Mouse (Mus musculus) lung, embryonic 14.5 days (tissue): ENCODE measurements at regions not wholly inside any gene's neighbourhood (a gene's known extent, or its start where the extent isn't known, plus 50 kb on each side); places are given as distances from the start of the nearest gene placed in this dataset.
A peak's percentile ranks its signal among the peaks of the same experiment; 100 is the strongest.

Experiments
- ATAC-seq: fragments of 200-750 bp; cut with Nextera tagmentation; 2 replicates; pipeline ENCODE4 v1.8.0; 2017; ENCODE audit warnings: mild to moderate bottlenecking, moderate TSS enrichment, moderate library complexity; ENCODE audit not compliant: insufficient read depth
- DNase-seq: peaks from one replicate; pipeline ENCODE4 v3.0.0-alpha.2; 2015
- H3K27ac ChIP-seq: fragments of 300-500 bp; sonication (generic); 2 replicates; pipeline ENCODE4 v1.5.1; 2014; ENCODE audit warnings: low read depth, mild to moderate bottlenecking, moderate library complexity
- H3K27me3 ChIP-seq: fragments of 300-500 bp; sonication (generic); 2 replicates; pipeline ENCODE4 v1.6.1; 2014; ENCODE audit warnings: low read length, control low read depth; ENCODE audit not compliant: insufficient read depth
- H3K36me3 ChIP-seq: fragments of 300-500 bp; sonication (generic); 2 replicates; pipeline ENCODE4 v1.6.1; 2014; ENCODE audit warnings: control low read depth; ENCODE audit not compliant: insufficient read depth
- H3K4me1 ChIP-seq: fragments of 300-500 bp; sonication (generic); 2 replicates; pipeline ENCODE4 v1.6.1; 2014; ENCODE audit warnings: antibody characterized with exemption, control low read depth; ENCODE audit not compliant: insufficient read depth
- H3K4me2 ChIP-seq: fragments of 300-500 bp; sonication (generic); 2 replicates; pipeline ENCODE4 v1.6.1; 2014; ENCODE audit warnings: mild to moderate bottlenecking
- H3K4me3 ChIP-seq: fragments of 300-500 bp; sonication (generic); 2 replicates; pipeline ENCODE4 v1.5.1; 2014; ENCODE audit warnings: low read depth, low read length
- H3K9ac ChIP-seq: fragments of 300-500 bp; sonication (generic); 2 replicates; pipeline ENCODE4 v1.6.1; 2014
- H3K9me3 ChIP-seq: fragments of 300-500 bp; sonication (generic); 2 replicates; pipeline ENCODE4 v1.6.1; 2016; ENCODE audit warnings: low read depth, low read length, control low read depth
- CTCF ChIP-seq: IDR thresholded peaks from 2 replicates; pipeline ENCODE4 v1.5.1; 2016; ENCODE audit warnings: antibody characterized with exemption, low read depth
- WGBS: fragments of 180-500 bp; shearing (Covaris S2); extraction: QIAGEN DNeasy Blood & Tissue Kit; methylation state at CpG from one replicate; pipeline ENCODE4 v1.1.7; 2014; 5-methylcytosine and 5-hydroxymethylcytosine counted together

- ATAC-seq (no peak), DNase-seq (no peak)
- Histone ChIP-seq H3K4me3 (no peak overlapping the region), H3K4me1 (no peaks in the 10 kb centered on the region), H3K36me3 (no peaks in the 10 kb centered on the region), H3K27ac (no peak overlapping the region), H3K27me3 (no peaks in the 10 kb centered on the region), H3K9ac (no peak overlapping the region), H3K4me2 (no peak overlapping the region), H3K9me3 (no peaks in the 10 kb centered on the region)
- TF ChIP-seq CTCF = no peak
- WGBS = 59% methylated on average over 2 of the region's 2 CpGs
Observed at GRCm38 (mm10) chr5:17260541-17261325, 112.2 kb upstream of the Speer4f2 start.

- 73% methylated on average over 1 of the region's 1 CpGs for WGBS
- Histone ChIP-seq H3K4me1 (no peaks in the 10 kb centered on the region), H3K4me3 (no peak overlapping the region), H3K4me2 (no peak overlapping the region), H3K36me3 (no peaks in the 10 kb centered on the region), H3K9ac (no peak overlapping the region), H3K9me3 (no peaks in the 10 kb centered on the region), H3K27ac (no peak overlapping the region), H3K27me3 (no peaks in the 10 kb centered on the region)
- no peak for TF ChIP-seq CTCF
- ATAC-seq = no peak
- no peak for DNase-seq
Observed at GRCm38 (mm10) chr5:17262126-17262525, 110.9 kb upstream of the Speer4f2 start.

GRCm38 (mm10) chr5:17271153-17271552 is 101.8 kb upstream of the Speer4f2 start:
- Histone ChIP-seq H3K4me3 (no peak overlapping the region), H3K27ac (peak overlapping the region; percentile 69; the same call in 1 of the 2 replicates), H3K9ac (no peak overlapping the region), H3K4me2 (no peak overlapping the region), H3K36me3 (no peaks in the 10 kb centered on the region), H3K27me3 (no peaks in the 10 kb centered on the region), H3K4me1 (no peaks in the 10 kb centered on the region), H3K9me3 (no peaks in the 10 kb centered on the region)
- DNase-seq (no peak), ATAC-seq (no peak)
- TF ChIP-seq CTCF = no peak
- 78% methylated on average over 2 of the region's 2 CpGs for WGBS

- no peak overlapping the region for H3K9ac ChIP-seq
- no peak for TF ChIP-seq CTCF
- peak; percentile 91 for ATAC-seq
- H3K9me3 ChIP-seq = no peaks in the 10 kb centered on the region
- H3K27ac ChIP-seq = peak overlapping the region; percentile 69; the same call in 1 of the 2 replicates
- no peaks in the 10 kb centered on the region for H3K27me3 ChIP-seq
- no peaks in the 10 kb centered on the region for H3K36me3 ChIP-seq
- peak overlapping the region; percentile 29; the same call in 1 of the 2 replicates for H3K4me2 ChIP-seq
- DNase-seq = peak; percentile 76
- WGBS = 55% methylated on average over 3 of the region's 3 CpGs
- no peak overlapping the region for H3K4me3 ChIP-seq
- no peaks in the 10 kb centered on the region for H3K4me1 ChIP-seq
Observed at GRCm38 (mm10) chr5:17271722-17272479, 101.1 kb upstream of the Speer4f2 start.

- TF ChIP-seq CTCF = no peak
- ATAC-seq (no peak), DNase-seq (no peak)
- Histone ChIP-seq H3K4me2 (no peak overlapping the region), H3K4me3 (no peak overlapping the region), H3K9ac (no peak overlapping the region), H3K9me3 (no peaks in the 10 kb centered on the region), H3K27me3 (no peaks in the 10 kb centered on the region), H3K4me1 (no peaks in the 10 kb centered on the region), H3K36me3 (no peaks in the 10 kb centered on the region), H3K27ac (no peak overlapping the region)
- WGBS = 89% methylated on average over 2 of the region's 2 CpGs
Observed at GRCm38 (mm10) chr5:17275346-17275745, 97.6 kb upstream of the Speer4f2 start.

- H3K4me2 ChIP-seq = no peak overlapping the region
- no peak for TF ChIP-seq CTCF
- DNase-seq = no peak
- no peaks in the 10 kb centered on the region for H3K36me3 ChIP-seq
- 85% methylated on average over 3 of the region's 3 CpGs for whole genome bisulfite sequencing
- H3K9ac ChIP-seq = no peak overlapping the region
- no peaks in the 10 kb centered on the region for H3K4me1 ChIP-seq
- no peak overlapping the region for H3K27ac ChIP-seq
- H3K9me3 ChIP-seq = no peaks in the 10 kb centered on the region
- no peak for ATAC-seq
- H3K27me3 ChIP-seq = no peaks in the 10 kb centered on the region
- H3K4me3 ChIP-seq = no peak overlapping the region
Observed at GRCm38 (mm10) chr5:17276782-17277578, 96.0 kb upstream of the Speer4f2 start.
